Mouse (Mus musculus) neural tube, embryonic 11.5 days (tissue): ENCODE results near the gene Pex7. TPM values are rescaled to one million over a fixed set of nuclear protein-coding genes. Genes with fewer than 3 reads are reported as not detected.

Source experiments
- ATAC-seq: fragments of 200-750 bp; cut with Nextera tagmentation; 2 replicates; pipeline ENCODE4 v1.8.0; 2017; ENCODE audit warnings: moderate number of reproducible peaks, mild to moderate bottlenecking, moderate TSS enrichment, moderate library complexity; ENCODE audit not compliant: insufficient read depth, low FRiP score, low TSS enrichment
- DNase-seq: peaks from one replicate; pipeline ENCODE4 v3.0.0-alpha.2; 2015; ENCODE audit warnings: low spot score
- H3K27ac ChIP-seq: fragments of 300-500 bp; sonication (generic); 2 replicates; pipeline ENCODE4 v1.5.1; 2014; ENCODE audit warnings: low read depth, mild to moderate bottlenecking, low read length
- H3K27me3 ChIP-seq: fragments of 300-500 bp; sonication (generic); 2 replicates; pipeline ENCODE4 v1.6.1; 2014; ENCODE audit warnings: mild to moderate bottlenecking, low read length, mixed read lengths; ENCODE audit not compliant: control insufficient read depth, insufficient read depth
- H3K36me3 ChIP-seq: fragments of 300-500 bp; sonication (generic); 2 replicates; pipeline ENCODE4 v1.6.1; 2014; ENCODE audit warnings: mild to moderate bottlenecking, low read length, moderate library complexity, mixed read lengths; ENCODE audit not compliant: control insufficient read depth, insufficient read depth
- H3K4me1 ChIP-seq: fragments of 300-500 bp; sonication (generic); 2 replicates; pipeline ENCODE4 v1.6.1; 2014; ENCODE audit warnings: low read length, mixed read lengths; ENCODE audit not compliant: control insufficient read depth, insufficient read depth
- H3K4me2 ChIP-seq: fragments of 300-500 bp; sonication (generic); 2 replicates; pipeline ENCODE4 v1.6.1; 2014; ENCODE audit warnings: low read depth, mild to moderate bottlenecking, moderate library complexity
- H3K4me3 ChIP-seq: fragments of 300-500 bp; sonication (generic); 2 replicates; pipeline ENCODE4 v1.5.1; 2014; ENCODE audit warnings: low read depth, low read length
- H3K9ac ChIP-seq: fragments of 300-500 bp; sonication (generic); 2 replicates; pipeline ENCODE4 v1.6.1; 2014; ENCODE audit warnings: mild to moderate bottlenecking, low read length
- H3K9me3 ChIP-seq: fragments of 300-500 bp; sonication (generic); 2 replicates; pipeline ENCODE4 v1.6.1; 2016; ENCODE audit warnings: low read length; ENCODE audit not compliant: control insufficient read depth
- WGBS: fragments of 180-500 bp; shearing (Covaris S2); extraction: QIAGEN DNeasy Blood & Tissue Kit; methylation state at CpG from one replicate; pipeline ENCODE4 v1.1.7; 2014; 5-methylcytosine and 5-hydroxymethylcytosine counted together
- polyA plus RNA-seq: library from polyadenylated mRNA; unstranded; fragments of >200 nt; fragmentation: Nextera tagmentation; extraction: Ambion mirVana; gene quantifications from 2 replicates; pipeline ENCODE4 v1.2.1, GENCODE M21; 2014

Pex7 gene
- polyA plus RNA-seq, 1 experiment from 2014 or later, result 29.1 TPM

DNA sequence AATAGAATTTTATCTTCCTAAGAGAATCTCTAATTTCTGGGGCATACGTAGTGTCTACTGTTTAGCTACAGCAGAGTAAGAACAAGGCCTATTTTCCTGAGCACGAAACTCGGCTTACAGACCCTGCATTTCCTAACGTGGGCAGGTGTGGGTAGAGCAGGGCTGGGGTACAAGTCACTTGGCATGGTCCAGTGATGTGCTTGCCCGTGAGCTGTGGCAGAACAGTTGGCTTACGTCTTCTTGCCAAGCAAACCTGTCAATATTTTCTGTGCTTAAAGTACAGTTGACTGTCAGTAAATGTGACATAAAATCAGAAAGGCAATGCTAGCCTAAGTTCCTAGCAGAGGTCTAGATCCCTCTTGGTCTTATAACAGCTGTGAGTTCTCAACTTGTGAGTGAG lies 39.2 kb upstream of the Pex7 start:
- H3K27me3 ChIP-seq, result no peaks in the 10 kb centered on the region
- no peak overlapping the region for H3K27ac ChIP-seq
- H3K9me3 ChIP-seq, result no peaks in the 10 kb centered on the region
- DNase-seq (no peak), ATAC-seq (no peak)
- no peak overlapping the region for H3K4me2 ChIP-seq
- H3K4me1 ChIP-seq, result no peaks in the 10 kb centered on the region
- H3K9ac ChIP-seq, result no peak overlapping the region
- no peaks in the 10 kb centered on the region for H3K36me3 ChIP-seq
- H3K4me3 ChIP-seq, result no peak overlapping the region
- WGBS, result 88% methylated on average over 6 of the region's 6 CpGs

DNA sequence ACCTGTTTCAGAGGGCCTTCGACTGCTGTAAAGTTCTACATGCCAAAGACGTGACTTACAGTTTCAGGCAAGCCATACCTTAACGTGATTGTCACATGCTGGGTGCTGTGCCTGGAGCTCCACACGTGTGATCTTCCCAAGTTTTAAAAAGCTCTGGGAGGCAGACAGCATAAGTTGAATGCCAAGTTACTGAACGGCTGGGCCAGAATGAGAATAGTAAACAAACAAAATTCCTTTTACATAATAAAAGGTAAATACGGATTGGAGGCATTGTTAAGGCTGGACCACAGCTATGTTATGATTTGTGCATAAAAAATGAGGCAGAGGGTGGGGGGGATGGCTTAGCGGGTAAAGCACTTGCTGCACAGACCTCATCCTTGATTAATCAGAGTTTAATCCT lies 38.2 kb upstream of the Pex7 start:
- Histone ChIP-seq H3K27ac (no peak overlapping the region), H3K4me2 (no peak overlapping the region), H3K27me3 (no peaks in the 10 kb centered on the region), H3K36me3 (no peaks in the 10 kb centered on the region), H3K4me1 (no peaks in the 10 kb centered on the region), H3K9ac (no peak overlapping the region), H3K9me3 (no peaks in the 10 kb centered on the region), H3K4me3 (no peak overlapping the region)
- ATAC-seq (no peak), DNase-seq (no peak)
- WGBS, result 86% methylated on average over 7 of the region's 7 CpGs

DNA sequence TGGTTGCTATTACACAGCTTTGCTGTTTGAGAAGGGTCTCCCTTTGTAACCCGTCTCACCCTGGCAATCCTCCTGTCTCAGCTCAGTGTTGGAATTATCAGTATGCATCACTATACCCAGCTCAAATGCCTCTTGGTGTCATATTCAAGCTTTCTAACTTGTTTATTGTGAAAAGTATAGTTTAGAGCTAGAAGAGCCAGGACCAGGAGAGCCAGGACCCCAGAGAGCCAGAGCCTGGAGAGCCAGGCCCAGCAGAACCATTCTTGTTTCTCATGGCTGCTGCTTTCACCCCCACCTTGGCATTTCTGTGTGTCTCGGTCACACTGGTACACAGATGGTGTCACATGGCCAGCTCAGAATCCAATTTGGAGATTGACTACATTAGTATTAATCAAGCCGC lies 35.1 kb upstream of the Pex7 start:
- Histone ChIP-seq H3K4me1 (no peaks in the 10 kb centered on the region), H3K4me3 (no peak overlapping the region), H3K36me3 (no peaks in the 10 kb centered on the region), H3K9ac (no peak overlapping the region), H3K27ac (no peak overlapping the region), H3K4me2 (no peak overlapping the region), H3K9me3 (no peaks in the 10 kb centered on the region), H3K27me3 (no peaks in the 10 kb centered on the region)
- no peak for ATAC-seq
- 94% methylated on average over 3 of the region's 3 CpGs for WGBS
- DNase-seq, result no peak

DNA sequence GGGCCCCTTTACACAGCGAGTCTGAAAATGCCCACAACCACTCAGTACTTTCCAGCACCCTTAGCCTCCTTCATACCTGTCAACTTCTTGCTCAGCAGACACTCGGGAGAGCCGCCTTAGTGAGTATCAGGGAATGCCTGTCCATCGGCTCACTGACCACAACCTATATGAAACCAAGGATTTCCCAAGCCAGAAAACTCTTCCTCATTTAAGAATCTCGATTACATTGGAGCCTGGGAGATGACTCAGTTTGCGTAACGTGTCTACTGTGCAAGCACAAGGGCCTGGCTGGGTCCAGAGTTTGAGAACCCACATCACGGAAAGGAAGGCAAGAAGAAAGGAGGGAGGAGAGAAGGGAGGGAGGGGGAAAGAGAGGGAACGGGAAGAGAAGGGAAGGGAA lies 34.4 kb upstream of the Pex7 start:
- H3K27ac ChIP-seq, result no peak overlapping the region
- H3K4me3 ChIP-seq, result no peak overlapping the region
- no peaks in the 10 kb centered on the region for H3K4me1 ChIP-seq
- WGBS, result 87% methylated on average over 9 of the region's 9 CpGs
- no peak overlapping the region for H3K9ac ChIP-seq
- H3K9me3 ChIP-seq, result no peaks in the 10 kb centered on the region
- H3K27me3 ChIP-seq, result no peaks in the 10 kb centered on the region
- H3K36me3 ChIP-seq, result no peaks in the 10 kb centered on the region
- ATAC-seq, result no peak
- no peak overlapping the region for H3K4me2 ChIP-seq
- no peak for DNase-seq

DNA sequence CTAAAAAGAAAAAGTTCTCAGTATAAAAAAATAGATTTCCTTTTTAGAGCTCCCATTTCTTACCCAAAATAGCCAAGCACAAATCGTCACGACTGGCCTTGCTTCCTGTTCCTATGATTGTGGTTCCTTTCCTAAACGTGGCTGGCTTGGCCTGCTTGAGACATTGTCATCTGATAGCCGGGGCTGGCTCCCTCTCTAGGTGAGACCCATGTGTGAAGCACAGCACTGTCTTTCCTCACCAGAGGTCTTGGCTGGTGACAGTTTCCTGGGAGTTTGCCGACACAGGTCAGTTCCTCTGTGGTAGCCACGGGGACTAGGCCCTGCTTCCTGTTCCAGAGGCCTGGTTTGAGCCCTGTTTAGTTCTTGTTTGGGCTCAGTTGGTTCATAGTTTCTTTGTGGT lies 33.6 kb upstream of the Pex7 start:
- Histone ChIP-seq H3K4me3 (no peak overlapping the region), H3K4me2 (no peak overlapping the region), H3K9me3 (no peaks in the 10 kb centered on the region), H3K27me3 (no peaks in the 10 kb centered on the region), H3K27ac (no peak overlapping the region), H3K4me1 (no peaks in the 10 kb centered on the region), H3K36me3 (no peaks in the 10 kb centered on the region), H3K9ac (no peak overlapping the region)
- ATAC-seq (no peak), DNase-seq (no peak)
- WGBS, result 70% methylated on average over 6 of the region's 6 CpGs

DNA sequence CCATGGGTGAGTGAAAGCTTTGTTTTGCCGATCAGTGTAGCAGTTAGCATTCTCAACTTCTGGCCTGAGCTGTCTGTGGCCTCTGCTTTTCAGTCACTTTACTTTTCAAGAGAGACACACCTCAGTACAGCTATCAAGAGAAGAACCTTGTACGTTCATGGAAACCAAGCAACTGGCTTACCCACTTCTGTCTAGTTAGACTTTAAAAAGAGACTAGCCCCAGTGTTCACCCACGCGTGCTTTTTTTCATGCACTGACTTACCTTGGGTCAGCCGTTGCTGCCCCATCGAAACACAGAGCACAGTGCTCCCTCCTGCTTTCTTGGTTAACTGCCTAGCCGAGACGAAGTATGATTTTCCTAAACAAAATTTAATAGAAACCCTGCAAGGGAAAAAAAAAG lies 33.1 kb upstream of the Pex7 start:
- Histone ChIP-seq H3K9me3 (no peaks in the 10 kb centered on the region), H3K27ac (no peak overlapping the region), H3K4me2 (no peak overlapping the region), H3K4me1 (no peaks in the 10 kb centered on the region), H3K36me3 (no peaks in the 10 kb centered on the region), H3K27me3 (peaks cover 3% of the 10 kb centered on the region; the same call in 1 of the 2 replicates), H3K9ac (no peak overlapping the region), H3K4me3 (no peak overlapping the region)
- ATAC-seq, result no peak
- DNase-seq, result no peak
- 88% methylated on average over 8 of the region's 8 CpGs for WGBS

DNA sequence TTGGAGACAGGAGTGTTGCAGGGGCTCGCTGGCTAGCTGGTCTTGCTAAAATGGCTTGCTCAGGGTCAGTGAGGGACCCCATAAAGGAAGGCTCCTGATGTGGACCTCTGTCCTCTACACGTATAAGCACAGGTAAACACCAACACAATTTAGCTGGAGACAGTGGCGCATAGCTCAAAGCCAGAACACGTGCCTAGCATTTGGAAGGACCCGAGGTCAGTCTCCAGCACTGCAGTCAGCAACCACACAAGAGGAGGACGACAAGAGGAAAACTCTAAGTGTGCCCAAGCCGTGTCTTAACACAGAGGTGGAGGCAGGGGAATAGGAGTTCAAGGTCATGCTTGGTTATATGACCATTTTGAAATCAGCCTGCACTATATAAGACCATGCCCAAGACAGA lies 32.6 kb upstream of the Pex7 start:
- no peak overlapping the region for H3K4me2 ChIP-seq
- peaks cover 5% of the 10 kb centered on the region for H3K27me3 ChIP-seq
- H3K27ac ChIP-seq, result no peak overlapping the region
- no peak overlapping the region for H3K4me3 ChIP-seq
- no peaks in the 10 kb centered on the region for H3K36me3 ChIP-seq
- no peaks in the 10 kb centered on the region for H3K9me3 ChIP-seq
- H3K9ac ChIP-seq, result no peak overlapping the region
- H3K4me1 ChIP-seq, result no peaks in the 10 kb centered on the region
- ATAC-seq (no peak), DNase-seq (no peak)
- WGBS, result 90% methylated on average over 7 of the region's 7 CpGs

DNA sequence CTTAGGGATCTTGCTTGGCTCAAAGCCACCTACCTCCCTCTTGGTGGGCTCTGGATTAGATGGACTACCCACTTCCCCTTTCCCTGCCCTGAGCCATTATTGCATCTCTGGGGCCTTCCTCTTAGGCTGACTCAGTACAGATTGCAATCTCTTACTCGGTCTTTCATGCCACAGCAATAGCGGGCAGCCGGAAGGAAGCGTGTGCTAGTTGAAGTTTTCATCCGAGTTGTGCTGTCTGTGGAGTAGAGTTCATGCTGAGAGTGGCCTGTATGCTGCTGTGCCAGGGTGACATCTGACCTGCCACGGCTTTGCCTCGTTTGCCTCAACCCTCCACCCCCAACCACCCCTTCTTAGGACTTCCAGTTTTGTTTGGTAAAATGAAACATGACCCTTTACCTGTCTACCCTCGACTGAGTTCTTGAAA lies 31.8 kb upstream of the Pex7 start:
- no peak for ATAC-seq
- Histone ChIP-seq H3K27me3 (peaks cover 9% of the 10 kb centered on the region), H3K4me3 (no peak overlapping the region), H3K36me3 (no peaks in the 10 kb centered on the region), H3K9me3 (no peaks in the 10 kb centered on the region), H3K4me2 (no peak overlapping the region), H3K4me1 (no peaks in the 10 kb centered on the region), H3K27ac (no peak overlapping the region), H3K9ac (no peak overlapping the region)
- no peak for DNase-seq
- WGBS, result 61% methylated on average over 8 of the region's 8 CpGs

DNA sequence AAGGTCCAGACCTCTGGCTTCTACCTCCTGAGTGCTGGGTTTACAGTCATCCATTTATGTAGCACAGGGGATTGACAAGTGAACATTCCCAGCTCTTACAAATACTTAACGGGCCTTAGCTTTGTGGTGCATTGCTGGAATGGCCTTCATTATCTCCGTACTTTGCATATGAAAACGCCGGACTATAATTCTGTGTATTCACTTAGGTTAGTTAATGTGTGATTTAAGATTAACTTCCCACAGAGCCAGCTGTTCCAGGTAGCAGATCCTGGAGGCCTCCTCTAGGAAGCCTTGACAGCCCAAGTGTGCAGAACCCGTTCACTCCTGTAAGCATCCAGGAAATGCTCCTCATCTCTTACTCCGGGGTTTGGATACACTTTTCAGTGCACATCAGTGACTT lies 31.2 kb upstream of the Pex7 start:
- no peak overlapping the region for H3K4me3 ChIP-seq
- DNase-seq (no peak), ATAC-seq (no peak)
- no peaks in the 10 kb centered on the region for H3K4me1 ChIP-seq
- H3K36me3 ChIP-seq, result no peaks in the 10 kb centered on the region
- 81% methylated on average over 6 of the region's 6 CpGs for WGBS
- H3K9ac ChIP-seq, result no peak overlapping the region
- no peak overlapping the region for H3K4me2 ChIP-seq
- peaks cover 9% of the 10 kb centered on the region for H3K27me3 ChIP-seq
- H3K9me3 ChIP-seq, result no peaks in the 10 kb centered on the region
- H3K27ac ChIP-seq, result no peak overlapping the region
